Mouse (Mus musculus): ENCODE results near the gene Zdhhc14.

The Zdhhc14 gene

GRCm38 (mm10) chr17:5554573-5554972, 62.2 kb downstream of the Zdhhc14 start:
- no peak for DNase-seq (ENCODE audit: low spot score)

- no peak for DNase-seq (ENCODE audit: low spot score)
Observed at GRCm38 (mm10) chr17:5556568-5556967, 64.2 kb downstream of the Zdhhc14 start.

GRCm38 (mm10) chr17:5560212-5560611, 67.9 kb downstream of the Zdhhc14 start:
- DNase-seq (ENCODE audit: low spot score), result no peak

GRCm38 (mm10) chr17:5563108-5563507, 70.8 kb downstream of the Zdhhc14 start:
- DNase-seq (ENCODE audit: low spot score), result no peak

- no peak for DNase-seq (ENCODE audit: low spot score)
Observed at GRCm38 (mm10) chr17:5566006-5566405, 73.6 kb downstream of the Zdhhc14 start.

- no peak for DNase-seq (ENCODE audit: low spot score)
Observed at GRCm38 (mm10) chr17:5567943-5568342, 75.6 kb downstream of the Zdhhc14 start.

- no peak for DNase-seq (ENCODE audit: low spot score)
Observed at GRCm38 (mm10) chr17:5569131-5570030, 77.0 kb downstream of the Zdhhc14 start.

- no peak for DNase-seq (ENCODE audit: low spot score)
Observed at GRCm38 (mm10) chr17:5572096-5572730, 79.9 kb downstream of the Zdhhc14 start.

GRCm38 (mm10) chr17:5572745-5573420, 80.5 kb downstream of the Zdhhc14 start:
- no peak for DNase-seq (ENCODE audit: low spot score)

GRCm38 (mm10) chr17:5574672-5575071, 82.3 kb downstream of the Zdhhc14 start:
- no peak for DNase-seq (ENCODE audit: low spot score)

GRCm38 (mm10) chr17:5575518-5575917, 83.2 kb downstream of the Zdhhc14 start:
- no peak for DNase-seq (ENCODE audit: low spot score)

- no peak for DNase-seq (ENCODE audit: low spot score)
Observed at GRCm38 (mm10) chr17:5582232-5582631, 89.9 kb downstream of the Zdhhc14 start.

GRCm38 (mm10) chr17:5582937-5583336, 90.6 kb downstream of the Zdhhc14 start:
- no peak for DNase-seq (ENCODE audit: low spot score)

- no peak for DNase-seq (ENCODE audit: low spot score)
Observed at GRCm38 (mm10) chr17:5583472-5584145, 91.3 kb downstream of the Zdhhc14 start.

- no peak for DNase-seq (ENCODE audit: low spot score)
Observed at GRCm38 (mm10) chr17:5591604-5592209, 99.3 kb downstream of the Zdhhc14 start.

- DNase-seq (ENCODE audit: low spot score), result no peak
Observed at GRCm38 (mm10) chr17:5593071-5593470, 100.7 kb downstream of the Zdhhc14 start.

- DNase-seq (ENCODE audit: low spot score), result no peak
Observed at GRCm38 (mm10) chr17:5595068-5595467, 102.7 kb downstream of the Zdhhc14 start.

GRCm38 (mm10) chr17:5596490-5596889, 104.1 kb downstream of the Zdhhc14 start:
- no peak for DNase-seq (ENCODE audit: low spot score)

- DNase-seq (ENCODE audit: low spot score), result no peak
Observed at GRCm38 (mm10) chr17:5598999-5599398, 106.6 kb downstream of the Zdhhc14 start.

GRCm38 (mm10) chr17:5600505-5601027, 108.2 kb downstream of the Zdhhc14 start:
- DNase-seq (ENCODE audit: low spot score), result no peak

- no peak for DNase-seq (ENCODE audit: low spot score)
Observed at GRCm38 (mm10) chr17:5601953-5602352, 109.6 kb downstream of the Zdhhc14 start.
